Mouse (Mus musculus): Measurements from ENCODE around the gene Hikeshi. TPM values are rescaled to one million over a fixed set of nuclear protein-coding genes. Genes with fewer than 3 reads are reported as not detected.

The Hikeshi gene
- total RNA-seq, 1 experiment: 127 TPM

GRCm38 (mm10) chr7:89923441-89924180, 17.4 kb downstream of the Hikeshi start:
- in situ Hi-C loops (cut with MboI; ENCODE audit: low sequenced_read_pairs in 2 of 2, unreplicated experiment in 2 of 2): no loop called here
- no peak for DNase-seq (ENCODE audit: low read depth, low spot score)
- TF ChIP-seq CHD2 (IDR thresholded peaks at IDR 0.05; ENCODE audit: low read depth, low read length): no peak
- no peak for TF ChIP-seq ZC3H11A (IDR thresholded peaks at IDR 0.05; ENCODE audit: borderline replicate concordance, low read depth, low read length)
- no peak for TF ChIP-seq ZNF384 (IDR thresholded peaks at IDR 0.05; ENCODE audit: low read depth, low read length)
- no peak for TF ChIP-seq MAFK (IDR thresholded peaks at IDR 0.05; ENCODE audit: insufficient read depth, low read depth, low read length)
- no peak for TF ChIP-seq HCFC1 (IDR thresholded peaks at IDR 0.05; ENCODE audit: borderline replicate concordance, insufficient read depth, low read length)
- Histone ChIP-seq H3K9ac (ENCODE audit: insufficient read depth, low read depth, low read length, poor library complexity, severe bottlenecking) (no peak overlapping the region), H3K4me3 (ENCODE audit: insufficient read depth in 1 of 2, low read depth in 1 of 2, low read length in 2 of 2, poor library complexity in 1 of 2, severe bottlenecking in 1 of 2) (no peak overlapping the region), H3K9me3 (ENCODE audit: control insufficient read depth, insufficient read depth, low read depth, low read length) (no peaks in the 10 kb centered on the region), H3K4me1 (ENCODE audit: control insufficient read depth in 2 of 2, insufficient read depth in 2 of 2, low read length in 2 of 2, poor library complexity in 1 of 2) (no peaks in the 10 kb centered on the region), H3K36me3 (ENCODE audit: control insufficient read depth, insufficient read depth, low read length, poor library complexity, severe bottlenecking) (peaks cover 12% of the 10 kb centered on the region), H3K27ac (ENCODE audit: insufficient read depth, low read depth, low read length, poor library complexity, severe bottlenecking) (no peak overlapping the region)

- Histone ChIP-seq H3K36me3 (ENCODE audit: control insufficient read depth, insufficient read depth, low read length, poor library complexity, severe bottlenecking) (peaks cover 5% of the 10 kb centered on the region), H3K4me1 (ENCODE audit: control insufficient read depth in 2 of 2, insufficient read depth in 2 of 2, low read length in 2 of 2, poor library complexity in 1 of 2) (no peaks in the 10 kb centered on the region)
Measured at GRCm38 (mm10) chr7:89917776-89918175, 23.2 kb downstream of the Hikeshi start.

GRCm38 (mm10) chr7:89916711-89917110, 24.3 kb downstream of the Hikeshi start:
- TF ChIP-seq ZC3H11A (IDR thresholded peaks at IDR 0.05; ENCODE audit: borderline replicate concordance, low read depth, low read length) (no peak), MAFK (IDR thresholded peaks at IDR 0.05; ENCODE audit: insufficient read depth, low read depth, low read length) (no peak), ZNF384 (IDR thresholded peaks at IDR 0.05; ENCODE audit: low read depth, low read length) (no peak), CHD2 (IDR thresholded peaks at IDR 0.05; ENCODE audit: low read depth, low read length) (no peak)
- DNase-seq (ENCODE audit: low read depth, low spot score): no peak
- no peaks in the 10 kb centered on the region for H3K9me3 ChIP-seq (ENCODE audit: control insufficient read depth, insufficient read depth, low read depth, low read length)
- peaks cover 5% of the 10 kb centered on the region for H3K36me3 ChIP-seq (ENCODE audit: control insufficient read depth, insufficient read depth, low read length, poor library complexity, severe bottlenecking)
- in situ Hi-C loops (cut with MboI; ENCODE audit: low sequenced_read_pairs in 2 of 2, unreplicated experiment in 2 of 2): no loop called here
- no peak overlapping the region for H3K9ac ChIP-seq (ENCODE audit: insufficient read depth, low read depth, low read length, poor library complexity, severe bottlenecking)
- no peak overlapping the region for H3K4me3 ChIP-seq (ENCODE audit: insufficient read depth in 1 of 2, low read depth in 1 of 2, low read length in 2 of 2, poor library complexity in 1 of 2, severe bottlenecking in 1 of 2)
- no peak overlapping the region for H3K27ac ChIP-seq (ENCODE audit: insufficient read depth, low read depth, low read length, poor library complexity, severe bottlenecking)
- H3K4me1 ChIP-seq (ENCODE audit: control insufficient read depth in 2 of 2, insufficient read depth in 2 of 2, low read length in 2 of 2, poor library complexity in 1 of 2): no peaks in the 10 kb centered on the region

More at GRCm38 (mm10) chr7:89917776-89918175, 23.2 kb downstream of the Hikeshi start:
- Histone ChIP-seq H3K4me3 (ENCODE audit: insufficient read depth in 1 of 2, low read depth in 1 of 2, low read length in 2 of 2, poor library complexity in 1 of 2, severe bottlenecking in 1 of 2) (no peak overlapping the region), H3K27ac (ENCODE audit: insufficient read depth, low read depth, low read length, poor library complexity, severe bottlenecking) (no peak overlapping the region), H3K9ac (ENCODE audit: insufficient read depth, low read depth, low read length, poor library complexity, severe bottlenecking) (no peak overlapping the region), H3K9me3 (ENCODE audit: control insufficient read depth, insufficient read depth, low read depth, low read length) (no peaks in the 10 kb centered on the region)
- in situ Hi-C loops (cut with MboI; ENCODE audit: low sequenced_read_pairs in 2 of 2, unreplicated experiment in 2 of 2): no loop called here
- TF ChIP-seq CHD2 (IDR thresholded peaks at IDR 0.05; ENCODE audit: low read depth, low read length): no peak
- DNase-seq (ENCODE audit: low read depth, low spot score): no peak

- H3K9me3 ChIP-seq (ENCODE audit: control insufficient read depth, insufficient read depth, low read depth, low read length): no peaks in the 10 kb centered on the region
- no peak for TF ChIP-seq ZNF384 (IDR thresholded peaks at IDR 0.05; ENCODE audit: low read depth, low read length)
- TF ChIP-seq MAFK (IDR thresholded peaks at IDR 0.05; ENCODE audit: insufficient read depth, low read depth, low read length): no peak
- no peak for TF ChIP-seq CHD2 (IDR thresholded peaks at IDR 0.05; ENCODE audit: low read depth, low read length)
- TF ChIP-seq HCFC1 (IDR thresholded peaks at IDR 0.05; ENCODE audit: borderline replicate concordance, insufficient read depth, low read length): no peak
- no peak for TF ChIP-seq ZC3H11A (IDR thresholded peaks at IDR 0.05; ENCODE audit: borderline replicate concordance, low read depth, low read length)
- in situ Hi-C loops (cut with MboI; ENCODE audit: low sequenced_read_pairs in 2 of 2, unreplicated experiment in 2 of 2): no loop called here
- H3K4me1 ChIP-seq (ENCODE audit: control insufficient read depth in 2 of 2, insufficient read depth in 2 of 2, low read length in 2 of 2, poor library complexity in 1 of 2): no peaks in the 10 kb centered on the region
- DNase-seq (ENCODE audit: low read depth, low spot score): no peak
- no peak overlapping the region for H3K4me3 ChIP-seq (ENCODE audit: insufficient read depth in 1 of 2, low read depth in 1 of 2, low read length in 2 of 2, poor library complexity in 1 of 2, severe bottlenecking in 1 of 2)
- H3K36me3 ChIP-seq (ENCODE audit: control insufficient read depth, insufficient read depth, low read length, poor library complexity, severe bottlenecking): peaks cover 2% of the 10 kb centered on the region
- H3K9ac ChIP-seq (ENCODE audit: insufficient read depth, low read depth, low read length, poor library complexity, severe bottlenecking): no peak overlapping the region
- no peak overlapping the region for H3K27ac ChIP-seq (ENCODE audit: insufficient read depth, low read depth, low read length, poor library complexity, severe bottlenecking)
Measured at GRCm38 (mm10) chr7:89913432-89914158, 27.4 kb downstream of the Hikeshi start.

Data from ES-E14 (cell line).